Mouse (Mus musculus) hindbrain, embryonic 10.5 days (tissue): ENCODE measurements at regions not wholly inside any gene's neighbourhood (a gene's known extent, or its start where the extent isn't known, plus 50 kb on each side); places are given as distances from the start of the nearest gene placed in this dataset.
"Not testable (repeated sequence)": the region's sequence is repeated elsewhere in the genome, so short reads cannot be mapped to it uniquely, and the experiment has no call there.

Experiments
- DNase-seq: peaks from one replicate; pipeline ENCODE4 v3.0.0-alpha.2; 2017; ENCODE audit warnings: low spot score
- H3K27ac ChIP-seq: fragments of 300-500 bp; sonication (generic); 2 replicates; pipeline ENCODE4 v1.5.1; 2016; ENCODE audit warnings: mild to moderate bottlenecking, moderate library complexity
- H3K27me3 ChIP-seq: fragments of 300-500 bp; sonication (generic); 2 replicates; pipeline ENCODE4 v1.6.1; 2016; ENCODE audit warnings: mild to moderate bottlenecking; ENCODE audit not compliant: poor library complexity, insufficient read depth, severe bottlenecking
- H3K36me3 ChIP-seq: fragments of 300-500 bp; sonication (generic); 2 replicates; pipeline ENCODE4 v1.6.1; 2016; ENCODE audit warnings: mild to moderate bottlenecking, moderate library complexity
- H3K4me1 ChIP-seq: fragments of 300-500 bp; sonication (generic); replicated peaks from 2 replicates; pipeline ENCODE4 v1.6.1; 2016; ENCODE audit warnings: mild to moderate bottlenecking
- H3K4me3 ChIP-seq: fragments of 300-500 bp; sonication (generic); 2 replicates; pipeline ENCODE4 v1.5.1; 2016; ENCODE audit warnings: mild to moderate bottlenecking, moderate library complexity
- H3K9me3 ChIP-seq: fragments of 300-500 bp; sonication (generic); 2 replicates; pipeline ENCODE4 v1.6.1; 2016; ENCODE audit warnings: mild to moderate bottlenecking, moderate library complexity
- WGBS: fragments of 180-500 bp; shearing (Covaris S2); methylation state at CpG from one replicate; pipeline ENCODE4 v1.1.7; 2016; 5-methylcytosine and 5-hydroxymethylcytosine counted together

DNA sequence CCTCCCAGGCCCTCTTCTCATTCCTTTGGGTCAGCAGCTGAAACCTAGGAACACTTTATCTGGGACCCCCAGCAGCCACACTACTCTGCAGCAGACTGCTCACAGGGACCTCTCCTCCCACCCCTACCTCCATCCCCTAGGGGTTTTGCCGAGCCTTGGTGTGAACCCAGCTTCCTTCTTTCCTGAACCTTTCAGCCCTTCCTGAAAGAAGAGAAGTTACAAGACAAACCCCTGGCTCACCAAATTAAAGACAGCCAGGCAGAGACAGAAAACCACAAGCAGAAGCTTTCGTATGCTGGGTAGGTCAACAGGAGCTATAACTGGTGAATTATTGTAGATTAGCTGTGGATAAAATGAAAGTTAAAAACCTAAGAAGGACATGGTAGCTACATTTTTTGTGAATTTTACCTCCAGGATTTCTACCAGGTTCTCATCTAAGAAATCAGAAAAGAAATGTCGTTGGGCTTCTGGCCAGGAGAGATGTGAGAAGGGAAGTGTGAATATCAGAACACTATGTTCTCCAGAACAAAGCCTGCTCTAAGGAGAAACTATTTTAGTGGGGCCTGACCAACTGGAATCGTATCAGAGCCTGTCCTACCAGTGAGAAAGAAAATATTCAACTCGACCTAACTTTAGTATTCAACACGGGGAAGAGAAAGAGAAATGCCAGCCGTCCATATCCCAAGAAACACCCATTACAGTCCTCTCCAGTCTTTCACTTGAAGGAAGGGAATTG lies 147.4 kb downstream of the Snx18 start:
- Histone ChIP-seq H3K9me3 (no peaks in the 10 kb centered on the region), H3K4me1 (peaks cover 3% of the 10 kb centered on the region; the same call in 1 of the 2 replicates), H3K27me3 (no peaks in the 10 kb centered on the region), H3K4me3 (no peak overlapping the region), H3K36me3 (no peaks in the 10 kb centered on the region), H3K27ac (no peak overlapping the region)
- whole genome bisulfite sequencing, result 77% methylated on average over 7 of the region's 7 CpGs
- DNase-seq, result no peak

DNA sequence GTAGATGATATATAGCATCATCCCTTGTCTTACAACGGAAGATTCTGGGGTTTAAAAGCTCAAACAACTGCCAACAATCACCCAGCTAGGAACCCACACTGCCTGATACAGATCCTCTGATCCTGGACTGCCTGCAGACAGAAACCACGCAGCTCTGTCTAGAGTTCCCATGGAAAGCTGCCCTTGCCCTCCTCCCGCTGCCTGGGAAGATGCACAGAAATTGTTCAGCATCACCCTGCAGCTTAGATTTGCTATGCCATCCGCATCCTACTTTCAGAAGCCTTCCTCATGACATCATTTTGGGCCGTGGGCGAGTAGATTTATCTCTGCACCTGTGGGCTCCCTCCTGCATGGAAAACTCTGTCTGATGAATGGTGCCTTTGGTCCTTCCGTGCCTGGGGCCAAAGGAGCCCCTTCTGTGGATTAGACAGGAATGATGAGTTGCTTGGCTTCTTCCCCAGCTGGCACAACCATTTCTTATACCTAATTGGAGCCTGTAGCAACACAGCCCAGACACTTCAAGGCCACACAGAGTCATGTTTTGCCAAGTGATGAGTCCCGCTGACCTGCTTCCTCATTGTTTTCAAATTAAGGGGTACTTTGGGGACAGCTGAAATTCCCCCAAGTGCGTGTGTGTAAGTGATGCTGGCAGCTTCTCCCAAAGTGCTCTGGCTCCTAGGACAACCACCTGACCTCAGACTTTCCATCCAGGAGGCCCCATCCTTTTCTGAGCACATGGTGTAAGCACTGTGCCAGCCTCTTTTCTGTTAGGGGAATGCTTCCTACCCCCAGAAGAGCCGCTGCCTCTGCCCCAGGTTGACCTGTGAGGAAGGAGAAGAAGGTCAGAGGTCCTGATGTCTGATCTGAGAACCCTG lies 153.9 kb downstream of the Snx18 start:
- 81% methylated on average over 10 of the region's 10 CpGs for WGBS

DNA sequence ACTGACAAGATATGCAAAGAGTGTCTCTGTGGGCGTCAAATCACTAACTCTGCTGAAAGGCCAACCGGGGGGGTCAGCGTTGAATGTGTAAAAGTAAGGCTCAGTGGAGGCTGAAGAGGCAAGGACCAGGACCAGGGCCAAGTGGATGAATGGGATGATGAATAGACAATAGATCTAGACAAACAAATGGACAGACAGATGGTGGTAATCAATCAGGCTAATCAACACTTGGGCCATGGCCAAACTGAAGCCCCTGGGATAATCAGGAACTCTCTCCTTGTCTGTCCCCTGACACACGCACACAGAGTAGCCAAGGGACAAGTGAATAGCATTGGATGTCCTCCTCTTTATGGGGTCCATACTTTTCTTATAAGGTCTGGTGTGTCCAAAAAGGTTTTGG lies 154.9 kb downstream of the Snx18 start:
- Histone ChIP-seq H3K36me3 (no peaks in the 10 kb centered on the region), H3K9me3 (no peaks in the 10 kb centered on the region), H3K27ac (no peak overlapping the region), H3K4me3 (no peak overlapping the region), H3K4me1 (peaks cover 14% of the 10 kb centered on the region; the same call in 1 of the 2 replicates), H3K27me3 (no peaks in the 10 kb centered on the region)
- WGBS, result 62% methylated on average over 4 of the region's 4 CpGs
- no peak for DNase-seq

More for the DNA sequence above, 153.9 kb downstream of the Snx18 start:
- H3K27ac ChIP-seq, result no peak overlapping the region
- peaks cover 14% of the 10 kb centered on the region; the same call in 1 of the 2 replicates for H3K4me1 ChIP-seq
- no peaks in the 10 kb centered on the region for H3K9me3 ChIP-seq
- no peak overlapping the region for H3K4me3 ChIP-seq
- DNase-seq, result no peak
- no peaks in the 10 kb centered on the region for H3K36me3 ChIP-seq
- H3K27me3 ChIP-seq, result no peaks in the 10 kb centered on the region

DNA sequence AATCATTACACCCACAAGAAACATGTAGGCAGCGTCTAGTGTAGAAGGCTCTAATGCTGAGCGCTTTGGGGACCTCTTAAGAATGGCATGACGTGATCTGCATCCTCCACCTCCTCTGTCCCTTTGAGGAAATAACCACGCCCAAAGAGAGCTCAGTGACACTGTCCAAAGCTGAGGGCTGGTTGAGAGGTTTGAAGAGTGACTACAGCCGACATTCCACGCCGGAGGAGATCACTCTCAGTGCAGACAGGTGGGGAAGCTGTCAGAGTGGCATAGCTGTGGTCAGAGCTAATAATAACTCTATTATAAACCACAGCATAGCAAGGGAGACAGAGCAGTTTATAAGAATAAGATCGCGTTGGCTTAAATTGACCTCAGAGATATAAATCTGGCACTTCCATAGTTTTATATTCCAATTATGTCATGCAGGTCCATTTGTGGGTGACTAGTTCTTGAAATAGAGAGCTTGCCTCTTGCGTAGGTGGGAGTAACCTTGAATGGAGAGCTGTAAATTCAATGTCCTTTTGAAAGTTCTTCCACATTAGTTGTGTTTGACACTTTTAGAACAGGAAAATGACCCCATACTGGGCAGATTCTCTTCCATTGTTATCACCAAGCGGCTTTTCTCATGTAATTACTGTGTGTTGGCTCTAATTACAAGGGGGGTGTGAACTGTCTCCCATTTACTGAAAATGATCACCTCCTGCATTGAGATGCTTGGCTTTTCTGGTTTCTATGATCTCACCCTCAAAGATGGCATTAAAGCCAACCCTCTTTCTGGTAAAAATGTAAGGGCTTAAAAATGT lies 161.7 kb downstream of the BC067074 start:
- no peaks in the 10 kb centered on the region for H3K4me1 ChIP-seq
- H3K27me3 ChIP-seq, result no peaks in the 10 kb centered on the region
- no peak overlapping the region for H3K27ac ChIP-seq
- H3K36me3 ChIP-seq, result no peaks in the 10 kb centered on the region
- H3K9me3 ChIP-seq, result no peaks in the 10 kb centered on the region
- no peak overlapping the region for H3K4me3 ChIP-seq
- 77% methylated on average over 11 of the region's 11 CpGs for WGBS
- no peak for DNase-seq

DNA sequence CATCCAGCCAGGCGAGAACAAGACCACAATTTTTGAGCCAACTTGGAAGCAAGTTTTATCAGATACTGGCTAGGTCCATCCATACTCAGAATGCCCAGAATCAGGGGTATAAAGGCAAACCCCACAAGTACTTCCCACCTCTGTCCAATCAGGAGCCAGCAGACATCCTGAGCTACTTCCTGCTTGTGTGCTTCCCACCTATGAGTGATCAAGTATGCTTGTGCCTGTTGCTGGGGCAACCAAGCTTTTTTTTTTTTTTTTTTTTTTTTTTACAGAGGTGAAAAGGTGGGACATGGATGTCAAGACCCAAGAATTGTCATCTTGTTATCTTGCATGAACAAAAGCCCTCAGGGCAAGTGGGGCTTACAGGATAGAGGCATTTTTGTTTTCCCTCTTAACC lies 155.4 kb downstream of the BC067074 start:
- no peaks in the 10 kb centered on the region for H3K27me3 ChIP-seq
- 88% methylated on average over 1 of the region's 1 CpGs for WGBS
- H3K36me3 ChIP-seq, result no peaks in the 10 kb centered on the region
- H3K27ac ChIP-seq, result no peak overlapping the region
- DNase-seq, result no peak
- no peaks in the 10 kb centered on the region for H3K4me1 ChIP-seq
- H3K4me3 ChIP-seq, result no peak overlapping the region
- H3K9me3 ChIP-seq, result no peaks in the 10 kb centered on the region

DNA sequence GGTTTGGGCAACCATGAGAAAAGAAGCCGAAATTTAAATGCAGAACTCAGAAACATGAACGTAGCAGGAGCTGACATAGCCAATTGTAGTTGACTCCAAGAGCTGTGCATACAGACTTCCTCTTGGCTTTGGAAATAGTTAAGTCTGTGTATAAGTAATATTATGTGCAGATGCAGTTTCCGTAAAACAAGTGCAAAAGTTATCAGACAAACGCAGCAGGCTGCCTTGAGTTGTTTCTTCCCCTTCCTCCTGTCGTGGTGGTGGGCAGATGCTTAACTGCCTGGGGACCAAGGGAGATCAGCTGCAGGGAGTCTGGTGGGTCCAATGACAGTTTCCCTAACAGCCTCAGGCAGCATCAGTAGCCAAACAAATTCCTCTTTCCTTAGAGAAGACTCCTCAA lies 153.3 kb downstream of the BC067074 start:
- no peak overlapping the region for H3K4me3 ChIP-seq
- no peaks in the 10 kb centered on the region for H3K36me3 ChIP-seq
- no peaks in the 10 kb centered on the region for H3K9me3 ChIP-seq
- H3K27me3 ChIP-seq, result no peaks in the 10 kb centered on the region
- DNase-seq, result no peak
- 82% methylated on average over 5 of the region's 5 CpGs for WGBS
- H3K4me1 ChIP-seq, result no peaks in the 10 kb centered on the region
- no peak overlapping the region for H3K27ac ChIP-seq

DNA sequence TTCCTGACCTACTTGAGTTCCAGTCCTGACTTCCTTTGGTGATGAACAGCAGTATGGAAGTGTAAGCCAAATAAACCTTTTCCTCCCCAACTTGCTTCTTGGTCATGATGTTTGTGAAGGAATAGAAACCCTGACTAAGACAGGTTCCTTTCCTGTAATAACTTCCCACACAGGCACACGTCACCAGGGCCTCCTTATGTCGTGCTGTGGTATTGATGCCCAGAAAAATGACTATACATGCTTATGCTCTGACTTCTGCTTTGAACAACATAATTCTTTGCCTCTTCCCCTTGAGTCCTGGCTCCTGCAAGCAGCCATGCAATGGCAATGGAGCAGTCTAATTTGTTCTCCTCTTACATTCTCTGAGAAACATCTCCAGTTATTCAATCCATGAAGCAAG lies 151.5 kb downstream of the BC067074 start:
- H3K27me3 ChIP-seq, H3K9me3 ChIP-seq, H3K36me3 ChIP-seq, H3K4me1 ChIP-seq, H3K27ac ChIP-seq, DNase-seq, H3K4me3 ChIP-seq: not testable (repeated sequence)
- WGBS, result 91% methylated on average over 2 of the region's 2 CpGs

DNA sequence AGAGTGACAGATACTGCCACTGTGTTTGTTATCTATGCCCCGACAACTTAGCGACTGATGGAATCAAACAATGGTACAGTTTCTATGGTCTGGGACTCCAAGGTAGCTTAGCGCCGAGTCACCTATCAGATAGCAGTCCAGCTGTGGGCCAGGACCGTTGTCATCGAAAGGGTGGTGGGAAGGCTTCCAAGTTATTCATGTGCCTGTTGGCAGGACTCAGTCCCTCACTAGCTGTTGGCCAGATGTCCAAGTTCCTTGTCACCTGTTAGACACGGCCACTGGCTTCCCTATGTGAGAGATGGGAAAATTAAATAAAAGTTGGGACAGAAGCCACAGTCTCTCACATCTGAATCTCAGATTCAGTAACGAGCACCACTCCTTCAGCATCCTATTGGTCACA lies 150.1 kb downstream of the BC067074 start:
- no peaks in the 10 kb centered on the region for H3K27me3 ChIP-seq
- DNase-seq, result no peak
- no peak overlapping the region for H3K27ac ChIP-seq
- no peaks in the 10 kb centered on the region for H3K36me3 ChIP-seq
- H3K9me3 ChIP-seq, result no peaks in the 10 kb centered on the region
- H3K4me3 ChIP-seq, result no peak overlapping the region
- 90% methylated on average over 8 of the region's 8 CpGs for WGBS
- no peaks in the 10 kb centered on the region; the same call in 1 of the 2 replicates for H3K4me1 ChIP-seq

DNA sequence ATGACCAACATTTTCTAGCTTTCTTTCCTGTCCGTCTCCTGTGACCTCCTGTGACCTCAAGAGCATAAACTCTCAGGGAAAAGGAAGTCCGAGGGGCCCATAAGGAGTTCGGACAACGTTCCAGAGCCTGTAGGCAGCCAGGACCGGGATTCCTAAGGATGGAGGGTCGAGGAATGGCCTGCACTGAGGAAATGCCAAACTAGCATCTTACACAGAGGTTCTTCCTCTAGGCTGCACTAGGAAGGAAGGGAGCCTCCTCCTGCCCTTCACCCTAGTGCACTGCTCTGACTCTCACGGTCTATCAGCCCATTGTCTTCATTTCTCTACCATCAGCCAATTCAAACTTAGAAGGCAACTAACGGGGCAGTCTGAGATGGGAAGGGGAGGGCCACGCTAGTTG lies 149.2 kb downstream of the BC067074 start:
- 64% methylated on average over 9 of the region's 9 CpGs for WGBS
- H3K4me3 ChIP-seq, result no peak overlapping the region

DNA sequence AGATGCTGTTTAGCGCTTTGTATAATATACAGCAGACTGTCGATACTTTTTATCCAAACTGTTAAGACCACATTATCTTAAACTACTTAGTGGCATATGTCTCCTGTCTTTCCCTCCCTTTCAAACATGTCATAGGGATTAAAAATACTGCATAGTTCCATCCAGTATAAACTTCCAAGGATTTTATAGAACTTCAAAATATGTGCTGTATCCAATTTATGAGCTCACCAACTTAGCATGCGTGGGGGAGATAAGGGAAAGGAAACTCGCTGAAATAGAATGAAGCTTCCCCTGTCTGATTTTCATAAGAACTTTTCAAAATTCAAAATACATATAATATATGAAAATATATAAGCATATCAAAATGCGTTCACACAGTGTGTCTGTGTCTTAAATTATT lies 147.2 kb downstream of the BC067074 start:
- no peak for DNase-seq
- Histone ChIP-seq H3K36me3 (no peaks in the 10 kb centered on the region), H3K27me3 (no peaks in the 10 kb centered on the region), H3K9me3 (no peaks in the 10 kb centered on the region), H3K4me1 (no peaks in the 10 kb centered on the region; the same call in 1 of the 2 replicates), H3K4me3 (no peak overlapping the region), H3K27ac (no peak overlapping the region)
- WGBS, result 93% methylated on average over 5 of the region's 5 CpGs

More for the DNA sequence above, 149.2 kb downstream of the BC067074 start:
- Histone ChIP-seq H3K4me1 (no peaks in the 10 kb centered on the region; the same call in 1 of the 2 replicates), H3K9me3 (no peaks in the 10 kb centered on the region), H3K27me3 (no peaks in the 10 kb centered on the region), H3K27ac (no peak overlapping the region), H3K36me3 (no peaks in the 10 kb centered on the region)
- DNase-seq, result no peak

DNA sequence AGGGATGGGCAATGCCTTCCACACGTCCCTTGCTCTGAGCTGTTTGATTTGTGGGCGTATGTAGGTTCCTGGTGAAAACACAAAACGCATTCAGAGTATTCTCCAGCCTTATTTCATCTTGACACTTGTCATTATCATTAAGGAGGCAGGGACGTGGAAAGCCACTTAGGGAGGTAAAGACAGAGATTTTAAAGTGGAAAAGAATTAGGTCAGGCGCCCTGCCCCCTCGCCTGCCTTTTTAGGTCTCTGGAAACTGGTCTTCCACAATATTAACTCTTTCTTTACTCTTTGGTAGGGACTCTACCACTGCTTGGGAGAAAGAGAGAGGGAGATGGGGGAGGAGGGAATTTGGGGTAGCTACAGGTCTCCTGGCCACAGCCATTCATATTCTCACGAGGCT lies 146.6 kb downstream of the BC067074 start:
- Histone ChIP-seq H3K36me3 (no peaks in the 10 kb centered on the region), H3K27me3 (no peaks in the 10 kb centered on the region), H3K9me3 (no peaks in the 10 kb centered on the region), H3K4me1 (no peaks in the 10 kb centered on the region; the same call in 1 of the 2 replicates), H3K27ac (no peak overlapping the region), H3K4me3 (no peak overlapping the region)
- WGBS, result 51% methylated on average over 7 of the region's 7 CpGs
- DNase-seq, result no peak

DNA sequence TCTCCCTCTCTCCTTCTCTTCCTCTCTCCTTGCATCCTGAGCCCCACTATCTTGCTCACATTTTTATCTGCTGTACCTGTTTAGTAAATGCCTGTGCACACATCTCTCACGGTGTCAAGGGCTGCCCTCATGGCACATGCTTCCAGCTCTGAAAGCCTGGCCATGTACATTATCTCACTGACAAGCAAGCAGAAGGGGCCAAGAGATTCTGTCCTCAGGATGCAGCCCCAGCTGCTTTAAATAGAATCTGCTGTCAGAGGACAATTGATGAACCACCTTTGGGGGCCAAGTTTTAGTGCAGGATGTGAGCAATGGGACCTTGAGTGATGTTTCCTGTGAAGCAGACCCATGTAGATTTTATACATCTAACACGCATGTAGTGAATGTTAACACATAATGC lies 145.9 kb downstream of the BC067074 start:
- Histone ChIP-seq H3K27ac (no peak overlapping the region), H3K4me1 (no peaks in the 10 kb centered on the region; the same call in 1 of the 2 replicates), H3K36me3 (no peaks in the 10 kb centered on the region), H3K4me3 (no peak overlapping the region), H3K9me3 (no peaks in the 10 kb centered on the region), H3K27me3 (no peaks in the 10 kb centered on the region)
- no peak for DNase-seq
- 80% methylated on average over 2 of the region's 2 CpGs for WGBS
